Mouse (Mus musculus): ENCODE data around the gene Mtor. TPM values are rescaled to one million over a fixed set of nuclear protein-coding genes. Genes with fewer than 3 reads are reported as not detected.

The Mtor gene
- polyA plus RNA-seq, 1 experiment from 2014 or later: 15.2 TPM

- H3K4me3 ChIP-seq (replicated peaks; ENCODE audit: low read length): no peak overlapping the region
- no peak overlapping the region for H3K4me2 ChIP-seq (ENCODE audit: low read depth, low read length)
- no peak overlapping the region for H3K27ac ChIP-seq (ENCODE audit: low read length)
- no peaks in the 10 kb centered on the region for H3K27me3 ChIP-seq (ENCODE audit: control insufficient read depth, insufficient read depth, low read length)
- no peaks in the 10 kb centered on the region for H3K9me3 ChIP-seq (replicated peaks; ENCODE audit: control insufficient read depth, low read length)
- no peak for ATAC-seq (ENCODE audit: insufficient read depth, low FRiP score)
- WGBS: 82% methylated on average over 4 of the region's 4 CpGs
- H3K36me3 ChIP-seq (ENCODE audit: control insufficient read depth, insufficient read depth, low read length): peaks cover 27% of the 10 kb centered on the region
- H3K4me1 ChIP-seq (ENCODE audit: control insufficient read depth, insufficient read depth, low read length): no peaks in the 10 kb centered on the region
- H3K9ac ChIP-seq (ENCODE audit: low read length): no peak overlapping the region
Measured at GRCm38 (mm10) chr4:148461772-148462171, 13.4 kb downstream of the Mtor start.

- Histone ChIP-seq H3K4me3 (replicated peaks; ENCODE audit: low read length) (no peak overlapping the region), H3K4me1 (ENCODE audit: control insufficient read depth, insufficient read depth, low read length) (no peaks in the 10 kb centered on the region), H3K9ac (ENCODE audit: low read length) (no peak overlapping the region), H3K27me3 (ENCODE audit: control insufficient read depth, insufficient read depth, low read length) (no peaks in the 10 kb centered on the region), H3K4me2 (ENCODE audit: low read depth, low read length) (no peak overlapping the region), H3K9me3 (replicated peaks; ENCODE audit: control insufficient read depth, low read length) (no peaks in the 10 kb centered on the region), H3K36me3 (ENCODE audit: control insufficient read depth, insufficient read depth, low read length) (peaks cover 29% of the 10 kb centered on the region), H3K27ac (ENCODE audit: low read length) (no peak overlapping the region)
- WGBS: 93% methylated on average over 13 of the region's 13 CpGs
- ATAC-seq (ENCODE audit: insufficient read depth, low FRiP score): no peak
Measured at GRCm38 (mm10) chr4:148462717-148463116, 14.3 kb downstream of the Mtor start.

GRCm38 (mm10) chr4:148463208-148463960 lies 15.0 kb downstream of the Mtor start:
- Histone ChIP-seq H3K4me2 (ENCODE audit: low read depth, low read length) (no peak overlapping the region), H3K4me1 (ENCODE audit: control insufficient read depth, insufficient read depth, low read length) (no peaks in the 10 kb centered on the region), H3K4me3 (replicated peaks; ENCODE audit: low read length) (no peak overlapping the region), H3K27ac (ENCODE audit: low read length) (no peak overlapping the region), H3K9ac (ENCODE audit: low read length) (no peak overlapping the region), H3K9me3 (replicated peaks; ENCODE audit: control insufficient read depth, low read length) (no peaks in the 10 kb centered on the region), H3K36me3 (ENCODE audit: control insufficient read depth, insufficient read depth, low read length) (peaks cover 34% of the 10 kb centered on the region), H3K27me3 (ENCODE audit: control insufficient read depth, insufficient read depth, low read length) (no peaks in the 10 kb centered on the region)
- 70% methylated on average over 14 of the region's 14 CpGs for WGBS
- ATAC-seq (ENCODE audit: insufficient read depth, low FRiP score): no peak

- no peaks in the 10 kb centered on the region for H3K4me1 ChIP-seq (ENCODE audit: control insufficient read depth, insufficient read depth, low read length)
- H3K4me3 ChIP-seq (replicated peaks; ENCODE audit: low read length): no peak overlapping the region
- H3K27me3 ChIP-seq (ENCODE audit: control insufficient read depth, insufficient read depth, low read length): no peaks in the 10 kb centered on the region
- WGBS: 89% methylated on average over 12 of the region's 12 CpGs
- H3K36me3 ChIP-seq (ENCODE audit: control insufficient read depth, insufficient read depth, low read length): peaks cover 33% of the 10 kb centered on the region
- no peaks in the 10 kb centered on the region for H3K9me3 ChIP-seq (replicated peaks; ENCODE audit: control insufficient read depth, low read length)
- H3K9ac ChIP-seq (ENCODE audit: low read length): no peak overlapping the region
- no peak overlapping the region for H3K4me2 ChIP-seq (ENCODE audit: low read depth, low read length)
- ATAC-seq (ENCODE audit: insufficient read depth, low FRiP score): no peak
- no peak overlapping the region for H3K27ac ChIP-seq (ENCODE audit: low read length)
Measured at GRCm38 (mm10) chr4:148464301-148464700, 15.9 kb downstream of the Mtor start.

GRCm38 (mm10) chr4:148464869-148465268 lies 16.5 kb downstream of the Mtor start:
- Histone ChIP-seq H3K4me3 (replicated peaks; ENCODE audit: low read length) (no peak overlapping the region), H3K27ac (ENCODE audit: low read length) (no peak overlapping the region), H3K27me3 (ENCODE audit: control insufficient read depth, insufficient read depth, low read length) (no peaks in the 10 kb centered on the region), H3K4me2 (ENCODE audit: low read depth, low read length) (no peak overlapping the region), H3K9me3 (replicated peaks; ENCODE audit: control insufficient read depth, low read length) (no peaks in the 10 kb centered on the region), H3K9ac (ENCODE audit: low read length) (no peak overlapping the region), H3K36me3 (ENCODE audit: control insufficient read depth, insufficient read depth, low read length) (peaks cover 33% of the 10 kb centered on the region), H3K4me1 (ENCODE audit: control insufficient read depth, insufficient read depth, low read length) (no peaks in the 10 kb centered on the region)
- 93% methylated on average over 12 of the region's 12 CpGs for WGBS
- ATAC-seq (ENCODE audit: insufficient read depth, low FRiP score): no peak

- Histone ChIP-seq H3K4me1 (ENCODE audit: control insufficient read depth, insufficient read depth, low read length) (no peaks in the 10 kb centered on the region), H3K27me3 (ENCODE audit: control insufficient read depth, insufficient read depth, low read length) (no peaks in the 10 kb centered on the region)
Measured at GRCm38 (mm10) chr4:148466511-148467079, 18.2 kb downstream of the Mtor start.

GRCm38 (mm10) chr4:148468396-148468795 lies 20.0 kb downstream of the Mtor start:
- Histone ChIP-seq H3K27ac (ENCODE audit: low read length) (no peak overlapping the region), H3K9ac (ENCODE audit: low read length) (no peak overlapping the region), H3K27me3 (ENCODE audit: control insufficient read depth, insufficient read depth, low read length) (no peaks in the 10 kb centered on the region), H3K9me3 (replicated peaks; ENCODE audit: control insufficient read depth, low read length) (no peaks in the 10 kb centered on the region), H3K4me3 (replicated peaks; ENCODE audit: low read length) (no peak overlapping the region), H3K4me2 (ENCODE audit: low read depth, low read length) (no peak overlapping the region), H3K36me3 (ENCODE audit: control insufficient read depth, insufficient read depth, low read length) (peaks cover 36% of the 10 kb centered on the region), H3K4me1 (ENCODE audit: control insufficient read depth, insufficient read depth, low read length) (no peaks in the 10 kb centered on the region)
- no peak for ATAC-seq (ENCODE audit: insufficient read depth, low FRiP score)
- WGBS: 91% methylated on average over 10 of the region's 10 CpGs

More at GRCm38 (mm10) chr4:148466511-148467079, 18.2 kb downstream of the Mtor start:
- ATAC-seq (ENCODE audit: insufficient read depth, low FRiP score): no peak
- Histone ChIP-seq H3K27ac (ENCODE audit: low read length) (no peak overlapping the region), H3K36me3 (ENCODE audit: control insufficient read depth, insufficient read depth, low read length) (peaks cover 40% of the 10 kb centered on the region), H3K4me2 (ENCODE audit: low read depth, low read length) (no peak overlapping the region), H3K9ac (ENCODE audit: low read length) (no peak overlapping the region), H3K4me3 (replicated peaks; ENCODE audit: low read length) (no peak overlapping the region), H3K9me3 (replicated peaks; ENCODE audit: control insufficient read depth, low read length) (no peaks in the 10 kb centered on the region)
- 88% methylated on average over 5 of the region's 5 CpGs for WGBS

- Histone ChIP-seq H3K27ac (ENCODE audit: low read length) (no peak overlapping the region), H3K27me3 (ENCODE audit: control insufficient read depth, insufficient read depth, low read length) (no peaks in the 10 kb centered on the region), H3K9ac (ENCODE audit: low read length) (no peak overlapping the region), H3K4me3 (replicated peaks; ENCODE audit: low read length) (no peak overlapping the region), H3K4me1 (ENCODE audit: control insufficient read depth, insufficient read depth, low read length) (no peaks in the 10 kb centered on the region), H3K4me2 (ENCODE audit: low read depth, low read length) (no peak overlapping the region), H3K36me3 (ENCODE audit: control insufficient read depth, insufficient read depth, low read length) (peaks cover 39% of the 10 kb centered on the region), H3K9me3 (replicated peaks; ENCODE audit: control insufficient read depth, low read length) (no peaks in the 10 kb centered on the region)
- ATAC-seq (ENCODE audit: insufficient read depth, low FRiP score): no peak
- 91% methylated on average over 11 of the region's 11 CpGs for WGBS
Measured at GRCm38 (mm10) chr4:148469487-148470252, 21.3 kb downstream of the Mtor start.

GRCm38 (mm10) chr4:148471363-148471806 lies 23.0 kb downstream of the Mtor start:
- Histone ChIP-seq H3K27ac (ENCODE audit: low read length) (no peak overlapping the region), H3K4me2 (ENCODE audit: low read depth, low read length) (no peak overlapping the region), H3K27me3 (ENCODE audit: control insufficient read depth, insufficient read depth, low read length) (no peaks in the 10 kb centered on the region), H3K9ac (ENCODE audit: low read length) (no peak overlapping the region), H3K36me3 (ENCODE audit: control insufficient read depth, insufficient read depth, low read length) (peaks cover 29% of the 10 kb centered on the region), H3K4me3 (replicated peaks; ENCODE audit: low read length) (no peak overlapping the region), H3K4me1 (ENCODE audit: control insufficient read depth, insufficient read depth, low read length) (no peaks in the 10 kb centered on the region), H3K9me3 (replicated peaks; ENCODE audit: control insufficient read depth, low read length) (no peaks in the 10 kb centered on the region)
- 84% methylated on average over 10 of the region's 10 CpGs for WGBS
- no peak for ATAC-seq (ENCODE audit: insufficient read depth, low FRiP score)

Data from stomach, embryonic 16.5 days (tissue).